Mouse (Mus musculus) megakaryocyte-erythroid progenitor cell, adult 5-6 weeks (primary cell): ENCODE measurements at regions not wholly inside any gene's neighbourhood (a gene's known extent, or its start where the extent isn't known, plus 50 kb on each side); places are given as distances from the start of the nearest gene placed in this dataset.
A peak's percentile ranks its signal among the peaks of the same experiment; 100 is the strongest.

Experiments used
- ATAC-seq: replicated peaks from 2 replicates; pipeline ENCODE4 v1.8.0; 2016; ENCODE audit warnings: mild to moderate bottlenecking, inconsistent platforms; ENCODE audit not compliant: severe bottlenecking, poor library complexity, low FRiP score, low TSS enrichment

GRCm38 (mm10) chr9:83326437-83327086, 114.4 kb downstream of the Lca5 start:
- no peak for ATAC-seq

DNA sequence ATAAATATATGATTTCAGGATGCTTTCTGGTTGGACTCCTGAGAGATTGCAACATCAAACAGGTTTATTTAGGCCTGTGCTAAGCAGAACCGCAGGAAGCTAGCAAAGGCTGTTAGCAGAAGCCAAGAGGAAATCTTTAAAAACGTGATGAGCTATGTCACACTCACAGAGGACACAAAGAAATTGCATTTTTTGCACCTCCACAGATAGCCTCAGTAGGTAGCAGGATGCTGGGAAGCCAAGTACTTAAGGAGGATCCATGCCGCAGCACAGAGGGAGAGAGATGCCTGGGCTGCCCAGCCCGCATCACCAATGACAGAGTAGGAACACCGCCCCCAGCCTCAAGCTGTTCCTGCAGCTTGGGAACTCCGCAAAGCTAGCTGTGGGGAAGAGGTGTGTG, 115.0 kb downstream of the Lca5 start:
- ATAC-seq: no peak

GRCm38 (mm10) chr9:83324336-83324735, 116.6 kb downstream of the Lca5 start:
- no peak for ATAC-seq

GRCm38 (mm10) chr9:83322991-83323583, 117.8 kb downstream of the Lca5 start:
- ATAC-seq: no peak

- peak; percentile 65; the same call in 1 of the 2 replicates for ATAC-seq
These were observed 119.1 kb downstream of the Lca5 start for GRCm38 (mm10) chr9:83321793-83322192.

DNA sequence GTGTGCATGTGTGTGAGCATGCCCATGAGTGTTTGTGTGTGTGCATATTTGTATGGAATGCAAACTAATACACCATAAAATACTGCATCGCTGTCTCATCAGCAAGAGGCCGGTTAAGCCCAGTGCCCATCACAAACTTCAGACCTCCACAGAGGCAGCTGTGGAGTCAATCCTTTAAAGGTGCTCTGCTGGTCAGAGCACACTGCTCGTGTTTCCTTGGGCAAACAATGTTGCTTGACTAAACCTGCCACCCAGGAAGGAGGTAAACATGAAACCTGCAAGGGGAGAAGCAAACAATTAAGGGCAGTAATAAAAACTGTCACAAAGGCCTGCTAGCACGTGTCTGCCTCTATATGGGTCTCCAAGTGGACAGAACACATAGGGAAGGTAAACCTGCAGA, 120.1 kb downstream of the Lca5 start:
- ATAC-seq: no peak

GRCm38 (mm10) chr9:83316818-83317162, 124.1 kb downstream of the Lca5 start:
- no peak for ATAC-seq

GRCm38 (mm10) chr9:83315941-83316817, 124.7 kb downstream of the Lca5 start:
- no peak for ATAC-seq

- no peak for ATAC-seq
These were observed 132.2 kb downstream of the Lca5 start for GRCm38 (mm10) chr9:83308771-83309170.

DNA sequence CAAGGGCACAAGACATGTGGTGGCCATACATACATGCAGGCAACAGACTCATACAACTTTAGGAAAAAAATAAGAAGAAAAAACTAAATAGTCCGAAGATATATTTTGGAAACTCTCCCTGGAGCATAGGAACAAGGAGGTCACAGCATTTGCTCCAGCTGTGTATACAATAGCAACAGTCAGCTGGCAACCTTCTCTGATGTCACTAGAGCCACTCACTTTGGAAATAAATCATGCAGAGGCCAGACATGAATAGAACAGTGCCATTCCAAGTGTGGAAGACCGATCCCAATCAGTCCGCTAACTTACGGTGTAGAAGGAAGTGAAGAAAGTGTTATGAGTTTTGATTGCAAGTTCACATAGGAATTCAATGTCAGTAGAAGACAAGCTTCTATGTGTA, 132.8 kb downstream of the Lca5 start:
- no peak for ATAC-seq

GRCm38 (mm10) chr9:83307349-83307938, 133.5 kb downstream of the Lca5 start:
- ATAC-seq: no peak

- ATAC-seq: no peak
These were observed 136.0 kb downstream of the Lca5 start for GRCm38 (mm10) chr9:83304925-83305324.

GRCm38 (mm10) chr9:83300500-83300899, 140.4 kb downstream of the Lca5 start:
- ATAC-seq: no peak

DNA sequence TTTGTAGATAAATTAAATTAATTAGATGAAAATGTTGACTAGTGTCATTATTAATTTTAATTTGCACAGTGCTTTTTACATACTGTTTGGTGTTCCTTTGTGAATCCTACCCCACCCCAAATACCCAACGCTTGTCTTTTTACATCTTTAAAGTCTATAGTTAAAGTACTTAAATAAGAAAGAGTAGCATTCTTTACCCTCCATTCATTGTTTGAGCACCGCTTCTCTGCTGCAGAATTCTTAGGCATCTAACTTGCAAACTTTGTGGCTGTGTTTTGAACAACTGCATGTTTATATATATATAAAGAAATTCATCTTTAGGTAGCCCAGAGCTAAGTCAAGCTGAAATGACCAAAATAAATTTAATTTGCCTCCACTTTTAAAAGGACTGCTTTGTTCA, 140.9 kb downstream of the Lca5 start:
- no peak for ATAC-seq

GRCm38 (mm10) chr9:83299623-83300022, 141.3 kb downstream of the Lca5 start:
- ATAC-seq: no peak

GRCm38 (mm10) chr9:83295453-83295852, 145.5 kb downstream of the Lca5 start:
- ATAC-seq: no peak

DNA sequence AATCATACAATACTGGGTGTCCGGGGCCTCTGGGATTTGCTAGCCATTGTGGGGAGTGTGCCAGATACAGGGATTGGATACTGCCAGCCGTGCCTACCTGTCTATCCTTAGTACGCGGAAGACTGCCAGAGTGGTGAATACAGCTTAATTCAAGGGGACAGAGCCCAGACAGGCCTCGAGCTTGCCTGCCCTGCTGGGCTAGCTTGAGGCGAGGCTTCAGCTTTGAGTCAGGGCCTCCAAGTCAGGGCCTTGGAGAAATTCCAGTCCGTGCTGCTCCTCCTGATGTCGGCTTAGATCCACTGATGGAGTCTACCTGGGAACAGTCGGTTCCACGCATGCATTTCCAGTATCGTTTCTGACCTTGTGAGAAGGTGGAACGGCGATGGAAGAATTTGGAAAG, 146.5 kb downstream of the Lca5 start:
- ATAC-seq: no peak

DNA sequence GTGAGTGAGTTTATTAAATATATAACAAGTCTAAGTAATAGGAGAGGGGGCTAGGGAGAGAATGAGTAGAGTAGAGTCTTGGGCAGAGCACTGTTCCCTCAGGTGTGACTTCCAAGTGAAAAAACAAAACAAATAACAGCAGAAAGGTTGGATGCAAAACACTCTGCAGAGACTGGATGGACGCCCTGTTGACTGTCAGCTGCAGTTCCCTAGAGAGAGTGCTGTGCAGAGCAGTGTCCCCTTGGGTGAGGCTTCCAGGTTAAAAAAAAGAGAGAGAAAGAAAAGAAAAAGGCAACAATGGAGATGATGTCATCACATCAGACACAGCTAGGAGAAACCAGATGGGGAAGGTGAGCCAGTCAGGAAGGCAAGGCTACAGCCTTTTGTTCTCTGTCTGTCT, 137.6 kb upstream of the Hmgn3 start:
- ATAC-seq: no peak

DNA sequence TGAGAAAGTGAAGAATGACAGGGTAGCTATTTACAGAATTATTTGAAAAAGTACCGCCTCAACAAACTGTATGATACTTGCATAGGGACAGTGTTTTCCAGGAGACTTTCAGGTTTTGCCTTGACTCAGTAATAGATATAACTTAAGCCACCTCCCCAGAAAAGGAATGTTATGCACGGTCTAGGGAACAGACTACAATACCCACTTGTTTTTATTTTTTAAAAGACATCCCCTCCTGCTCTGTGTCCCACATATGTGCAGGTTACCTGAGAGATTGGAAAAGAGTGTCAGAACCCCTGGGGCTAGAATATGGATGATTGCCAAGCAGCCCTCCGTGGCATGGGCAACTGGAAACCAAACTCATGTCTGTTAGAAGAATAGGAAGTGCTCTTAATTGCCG, 137.2 kb upstream of the Hmgn3 start:
- ATAC-seq: no peak

- ATAC-seq: no peak
These were observed 136.8 kb upstream of the Hmgn3 start for GRCm38 (mm10) chr9:83283249-83283648.
